Mouse (Mus musculus): Measurements from ENCODE around the gene Gtf2a2. TPM values are rescaled to one million over a fixed set of nuclear protein-coding genes. Genes with fewer than 3 reads are reported as not detected.

The Gtf2a2 gene
- total and polyA plus RNA-seq, 3 experiments = 74.9 to 75.8 TPM; not detected in 1

GRCm38 (mm10) chr9:70044865-70045264 lies 32.5 kb downstream of the Gtf2a2 start:
- DNase-seq (ENCODE audit: low read depth, low spot score) = no peak
- H3K4me1 ChIP-seq (ENCODE audit: control insufficient read depth in 1 of 2, insufficient read depth in 2 of 2, low read length in 2 of 2) = peaks cover 0 to 14% of the 10 kb centered on the region in 2 experiments; a peak in 3 of 4 replicates

DNA sequence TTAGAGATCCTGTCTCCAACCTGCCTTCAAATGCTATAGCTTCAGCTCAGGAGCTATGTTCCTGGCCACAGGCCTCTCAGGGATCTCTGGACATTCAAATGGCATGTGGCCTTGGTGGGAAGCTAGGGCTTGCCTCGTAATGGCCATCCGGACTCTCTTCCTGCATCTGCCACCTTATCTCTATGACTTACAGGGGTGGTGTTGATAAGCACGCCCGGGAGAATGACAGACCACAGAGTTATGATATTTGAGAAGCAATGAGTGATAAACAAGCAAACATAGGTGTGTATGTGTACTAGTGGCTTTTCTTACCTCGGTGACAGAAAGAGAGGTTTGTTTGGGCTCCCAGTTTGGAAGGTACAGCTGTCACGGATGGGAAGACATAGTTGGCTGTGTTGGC lies 33.9 kb downstream of the Gtf2a2 start:
- TF ChIP-seq EP300 (IDR thresholded peaks at IDR 0.05; ENCODE audit: low read depth in 1 of 2, low read length in 2 of 2) (peak; percentile 41 to 48; a peak in 2 of 4 replicates), GATA1 (IDR thresholded peaks at IDR 0.05; ENCODE audit: low read depth, low read length) (peak; percentile 81), ETS1 (IDR thresholded peaks at IDR 0.05; ENCODE audit: low read depth, low read length) (0 out of 2 replicates have a peak, but pooled peaks have one; percentile 19), JUND (IDR thresholded peaks at IDR 0.05; ENCODE audit: low read depth, low read length) (no peak), E2F4 (IDR thresholded peaks at IDR 0.05; ENCODE audit: borderline replicate concordance, low read depth, low read length) (no peak), ZMIZ1 (IDR thresholded peaks at IDR 0.05; ENCODE audit: low read depth, low read length) (no peak), TCF12 (IDR thresholded peaks at IDR 0.05; ENCODE audit: low read depth, low read length) (peak; percentile 57), SIN3A (IDR thresholded peaks at IDR 0.05; ENCODE audit: low read length) (no peak)
- H3K9me3 ChIP-seq (replicated peaks; ENCODE audit: insufficient read depth, low read length) = no peaks in the 10 kb centered on the region
- H3K27me3 ChIP-seq (ENCODE audit: control insufficient read depth in 1 of 2, insufficient read depth in 2 of 2, low read length in 2 of 2) = no peaks in the 10 kb centered on the region
- peaks cover 0 to 7% of the 10 kb centered on the region in 2 experiments; a peak in 2 of 4 replicates for H3K36me3 ChIP-seq (ENCODE audit: control insufficient read depth in 1 of 2, insufficient read depth in 2 of 2, low read length in 2 of 2)
- DNase-seq (ENCODE audit: low read depth, low spot score) = peak; percentile 19
- no peak overlapping the region for H3K4me3 ChIP-seq (ENCODE audit: control insufficient read depth in 1 of 2, insufficient read depth in 1 of 2, low read depth in 2 of 2, low read length in 2 of 2)
- H3K79me2 ChIP-seq (ENCODE audit: control insufficient read depth, insufficient read depth, low read length, poor library complexity) = no peaks in the 10 kb centered on the region
- no peak overlapping the region for H3K27ac ChIP-seq (ENCODE audit: control insufficient read depth, low read depth, low read length)
- H3K9ac ChIP-seq (ENCODE audit: control insufficient read depth, low read depth, low read length, poor library complexity, severe bottlenecking) = no peak overlapping the region
- H3K4me1 ChIP-seq (ENCODE audit: control insufficient read depth in 1 of 2, insufficient read depth in 2 of 2, low read length in 2 of 2) = peaks cover 0 to 14% of the 10 kb centered on the region in 2 experiments; a peak in 3 of 4 replicates

More at GRCm38 (mm10) chr9:70044865-70045264, 32.5 kb downstream of the Gtf2a2 start:
- H3K9ac ChIP-seq (ENCODE audit: control insufficient read depth, low read depth, low read length, poor library complexity, severe bottlenecking) = no peak overlapping the region
- H3K27ac ChIP-seq (ENCODE audit: control insufficient read depth, low read depth, low read length) = no peak overlapping the region
- H3K4me3 ChIP-seq (ENCODE audit: control insufficient read depth in 1 of 2, insufficient read depth in 1 of 2, low read depth in 2 of 2, low read length in 2 of 2) = no peak overlapping the region
- TF ChIP-seq SMC3 (IDR thresholded peaks at IDR 0.05; ENCODE audit: low read depth, low read length) = no peak
- peak; percentile 65; the same call in 1 of the 2 replicates for TF ChIP-seq GATA1 (IDR thresholded peaks at IDR 0.05; ENCODE audit: low read depth, low read length)
- 0 out of 2 replicates have a peak, but pooled peaks have one; percentile 38 for TF ChIP-seq TCF12 (IDR thresholded peaks at IDR 0.05; ENCODE audit: low read depth, low read length)
- TF ChIP-seq EP300 (IDR thresholded peaks at IDR 0.05; ENCODE audit: low read depth in 1 of 2, low read length in 2 of 2) = 0 out of 4 replicates have a peak, but pooled peaks of 1 of the 2 experiments have one; percentile 25
- no peak for TF ChIP-seq ZKSCAN1 (IDR thresholded peaks at IDR 0.05; ENCODE audit: low read depth, low read length)
- no peaks in the 10 kb centered on the region for H3K79me2 ChIP-seq (ENCODE audit: control insufficient read depth, insufficient read depth, low read length, poor library complexity)
- no peaks in the 10 kb centered on the region for H3K9me3 ChIP-seq (replicated peaks; ENCODE audit: insufficient read depth, low read length)
- H3K27me3 ChIP-seq (ENCODE audit: control insufficient read depth in 1 of 2, insufficient read depth in 2 of 2, low read length in 2 of 2) = no peaks in the 10 kb centered on the region
- H3K36me3 ChIP-seq (ENCODE audit: control insufficient read depth in 1 of 2, insufficient read depth in 2 of 2, low read length in 2 of 2) = peaks cover 0 to 7% of the 10 kb centered on the region in 2 experiments; a peak in 2 of 4 replicates

DNA sequence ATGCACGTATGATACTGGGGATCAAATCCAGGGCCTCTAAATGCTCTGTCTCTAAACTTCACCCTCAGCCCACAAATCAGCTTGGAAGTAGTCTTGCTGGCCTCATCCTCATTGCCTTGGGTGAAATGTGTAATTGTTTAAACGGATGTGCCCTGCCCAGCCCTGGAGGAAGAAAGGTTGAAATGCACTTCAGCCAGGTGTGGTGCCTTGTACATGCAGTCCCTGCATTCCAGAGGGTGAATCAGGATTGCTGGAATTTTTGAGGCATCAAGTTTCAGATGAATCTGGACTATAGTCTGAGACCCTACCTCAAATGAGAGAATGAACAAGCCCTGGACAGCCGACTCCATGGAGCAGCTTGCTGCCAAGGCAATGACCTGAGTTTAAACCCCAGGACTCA lies 35.5 kb downstream of the Gtf2a2 start:
- Histone ChIP-seq H3K27ac (ENCODE audit: control insufficient read depth, low read depth, low read length) (no peak overlapping the region), H3K9me3 (replicated peaks; ENCODE audit: insufficient read depth, low read length) (no peaks in the 10 kb centered on the region), H3K36me3 (ENCODE audit: control insufficient read depth in 1 of 2, insufficient read depth in 2 of 2, low read length in 2 of 2) (peaks cover 0 to 7% of the 10 kb centered on the region in 2 experiments; a peak in 2 of 4 replicates), H3K79me2 (ENCODE audit: control insufficient read depth, insufficient read depth, low read length, poor library complexity) (no peaks in the 10 kb centered on the region), H3K27me3 (ENCODE audit: control insufficient read depth in 1 of 2, insufficient read depth in 2 of 2, low read length in 2 of 2) (no peaks in the 10 kb centered on the region), H3K4me3 (ENCODE audit: control insufficient read depth in 1 of 2, insufficient read depth in 1 of 2, low read depth in 2 of 2, low read length in 2 of 2) (no peak overlapping the region), H3K9ac (ENCODE audit: control insufficient read depth, low read depth, low read length, poor library complexity, severe bottlenecking) (no peak overlapping the region), H3K4me1 (ENCODE audit: control insufficient read depth in 1 of 2, insufficient read depth in 2 of 2, low read length in 2 of 2) (peaks cover 0 to 14% of the 10 kb centered on the region in 2 experiments; a peak in 3 of 4 replicates)
- TF ChIP-seq CHD1 (IDR thresholded peaks at IDR 0.05; ENCODE audit: low read depth, low read length) (no peak), ETS1 (IDR thresholded peaks at IDR 0.05; ENCODE audit: low read depth, low read length) (no peak), POLR2AphosphoS5 (IDR thresholded peaks at IDR 0.05; ENCODE audit: borderline replicate concordance, low read depth, low read length) (no peak), TAL1 (IDR thresholded peaks at IDR 0.05; ENCODE audit: low read length) (no peak), KAT2A (conservative IDR thresholded peaks at IDR 0.05; ENCODE audit: low read depth, low read length) (no peak), USF1 (IDR thresholded peaks at IDR 0.05; ENCODE audit: low read depth, low read length) (no peak), NRF1 (IDR thresholded peaks at IDR 0.05; ENCODE audit: insufficient read depth, low read depth, low read length, poor library complexity, severe bottlenecking) (no peak), CHD2 (IDR thresholded peaks at IDR 0.05; ENCODE audit: low read length) (no peak), SMC3 (IDR thresholded peaks at IDR 0.05; ENCODE audit: low read depth, low read length) (no peak)
- DNase-seq (ENCODE audit: low read depth, low spot score) = no peak
